12 mouse cellular contexts compared by ENCODE assay signal in genomic region chr7:118266099-118266498, GRCm38 (mm10). TPM values are rescaled to one million over a fixed set of nuclear protein-coding genes. Genes with fewer than 3 reads are reported as not detected.
DNase-seq lines count a peak whose midpoint lies in the region; ATAC-seq and TF ChIP-seq lines count a peak whose summit lies in the region.
"Had no signal": no experiment of that assay in that cellular context is flagged by ENCODE, and none has a peak within 500 bp of the region (broad histone marks: within the 10 kb centered on the region; RNA-seq: fewer than 3 reads in every experiment).

No protein-coding gene starts in this region.

- no peak overlapping the region for H3K27ac ChIP-seq in heart, embryonic 12.5 days (ENCODE audit: poor library complexity, severe bottlenecking)
- no peak overlapping the region for H3K27ac ChIP-seq in liver, adult 2 months (replicated peaks; ENCODE audit: insufficient read depth, low read depth, low read length)
- H3K27ac ChIP-seq in forebrain, postnatal 0 days (ENCODE audit: low read depth, low read length) = no peak overlapping the region
- H3K27ac ChIP-seq in stomach, postnatal 0 days (replicated peaks) = no peak overlapping the region

- H3K4me1 ChIP-seq in heart, embryonic 12.5 days (replicated peaks) = no peaks in the 10 kb centered on the region; the same call in 1 of the 2 replicates
- peaks cover 4% of the 10 kb centered on the region for H3K4me1 ChIP-seq in liver, adult 2 months (ENCODE audit: control insufficient read depth, insufficient read depth, low read length)
- H3K4me1 ChIP-seq in forebrain, postnatal 0 days (ENCODE audit: insufficient read depth) = no peaks in the 10 kb centered on the region
- H3K4me1 ChIP-seq in stomach, postnatal 0 days (replicated peaks; ENCODE audit: control insufficient read depth, insufficient read depth) = no peaks in the 10 kb centered on the region

- no peak overlapping the region for H3K9ac ChIP-seq in heart, embryonic 12.5 days
- H3K9ac ChIP-seq in liver, adult 2 months (ENCODE audit: low read depth, low read length) = no peak overlapping the region
- H3K9ac ChIP-seq in forebrain, postnatal 0 days = no peak overlapping the region
- H3K9ac ChIP-seq in stomach, postnatal 0 days (ENCODE audit: low read length) = no peak overlapping the region
- H3K9ac ChIP-seq: lung, embryonic 14.5 days had no signal

- no peak overlapping the region for H3K4me2 ChIP-seq in heart, embryonic 12.5 days
- no peak overlapping the region for H3K4me2 ChIP-seq in forebrain, postnatal 0 days (ENCODE audit: low read depth)
- H3K4me2 ChIP-seq in stomach, postnatal 0 days (replicated peaks; ENCODE audit: low read depth) = no peak overlapping the region
- H3K4me2 ChIP-seq: lung, embryonic 14.5 days had no signal

- no peak for TF ChIP-seq CTCF in liver, adult 2 months (IDR thresholded peaks at IDR 0.05; ENCODE audit: low read depth, low read length)
- no peak for TF ChIP-seq CTCF in forebrain, postnatal 0 days (IDR thresholded peaks at IDR 0.05; ENCODE audit: low read depth)
- no peak for TF ChIP-seq CTCF in stomach, postnatal 0 days (IDR thresholded peaks at IDR 0.05; ENCODE audit: low read depth)

- H3K27me3 ChIP-seq in heart, embryonic 12.5 days (replicated peaks) = no peaks in the 10 kb centered on the region
- no peaks in the 10 kb centered on the region for H3K27me3 ChIP-seq in liver, adult 2 months (ENCODE audit: control insufficient read depth, insufficient read depth, low read length)
- no peaks in the 10 kb centered on the region for H3K27me3 ChIP-seq in forebrain, postnatal 0 days (ENCODE audit: insufficient read depth, low read length)
- no peaks in the 10 kb centered on the region for H3K27me3 ChIP-seq in stomach, postnatal 0 days (ENCODE audit: control insufficient read depth, insufficient read depth, low read length)

- ATAC-seq in heart, embryonic 12.5 days (ENCODE audit: insufficient number of reproducible peaks, low FRiP score) = no peak
- no peak for ATAC-seq in forebrain, postnatal 0 days
- ATAC-seq in stomach, postnatal 0 days (ENCODE audit: low FRiP score, low TSS enrichment) = no peak

- no peak for TF ChIP-seq EP300 in stomach, postnatal 0 days (optimal IDR thresholded peaks at IDR 0.05)

- peak; percentile 79 to 84 for DNase-seq in heart, adult 18-20 months
- DNase-seq in adrenal gland, postnatal 25 days = peak; percentile 47
- DNase-seq in fat pad, adult 2 months (ENCODE audit: extremely low read depth, low read depth, low spot score) = peak; percentile 86
- DNase-seq in liver, adult 2 months (ENCODE audit: extremely low read depth, low read depth, low spot score) = peak; percentile 96
- DNase-seq in forebrain, postnatal 0 days = no peak
- no peak for DNase-seq in stomach, postnatal 0 days (ENCODE audit: low spot score)
- no peak for DNase-seq in right cerebral cortex, postnatal 36 days (ENCODE audit: low spot score in 2 of 2)
- DNase-seq: B cell, adult 2 months; kidney, adult 8-10 months; lung, embryonic 14.5 days had no signal

- H3K36me3 ChIP-seq in heart, embryonic 12.5 days = no peaks in the 10 kb centered on the region
- no peaks in the 10 kb centered on the region for H3K36me3 ChIP-seq in liver, adult 2 months (ENCODE audit: control insufficient read depth, insufficient read depth, low read length)
- H3K36me3 ChIP-seq in forebrain, postnatal 0 days (ENCODE audit: insufficient read depth) = no peaks in the 10 kb centered on the region
- no peaks in the 10 kb centered on the region for H3K36me3 ChIP-seq in stomach, postnatal 0 days (ENCODE audit: control insufficient read depth, insufficient read depth, low read length)

- no peak for TF ChIP-seq POLR2A in liver, adult 2 months (IDR thresholded peaks at IDR 0.05; ENCODE audit: extremely low read depth, insufficient read depth, low read length)

- no peaks in the 10 kb centered on the region for H3K9me3 ChIP-seq in heart, embryonic 12.5 days (replicated peaks)
- no peaks in the 10 kb centered on the region for H3K9me3 ChIP-seq in forebrain, postnatal 0 days (ENCODE audit: low read length)
- no peaks in the 10 kb centered on the region for H3K9me3 ChIP-seq in stomach, postnatal 0 days (ENCODE audit: control insufficient read depth, low read length)

- WGBS in heart, embryonic 12.5 days = 73% methylated on average over 6 of the region's 6 CpGs
- 38% methylated on average over 6 of the region's 6 CpGs for WGBS in liver, adult 2 months
- WGBS in forebrain, postnatal 0 days = 89% methylated on average over 6 of the region's 6 CpGs
- WGBS in stomach, postnatal 0 days = 81% methylated on average over 6 of the region's 6 CpGs

- no peak overlapping the region for H3K4me3 ChIP-seq in heart, embryonic 12.5 days
- H3K4me3 ChIP-seq in liver, adult 2 months (ENCODE audit: insufficient read depth, low read depth, low read length) = no peak overlapping the region
- no peak overlapping the region for H3K4me3 ChIP-seq in forebrain, postnatal 0 days (ENCODE audit: low read depth, low read length)
- no peak overlapping the region for H3K4me3 ChIP-seq in stomach, postnatal 0 days (ENCODE audit: low read depth, low read length)
- H3K4me3 ChIP-seq: erythroblast, embryonic 14.5 days had no signal

- H3K79me2 ChIP-seq in liver, adult 2 months (ENCODE audit: control insufficient read depth, insufficient read depth, low read length) = no peaks in the 10 kb centered on the region

RNA-seq across cellular contexts. Expression of gene Smg1, which starts 22.6 kb away (rescaled TPM):
- total RNA-seq in heart, adult 18-20 months (2021) = 10 to 100 TPM; 33.4 to 39.3 TPM
- 15.0 and 15.6 TPM in 2 replicates for polyA plus RNA-seq in heart, embryonic 12.5 days (2016; fragmentation: Nextera tagmentation; extraction: Ambion mirVana)
- total RNA-seq in adrenal gland, postnatal 25 days (2021) = 52.8 and 55.6 TPM in 2 replicates
- 27.9 and 33.3 TPM in 2 replicates for total RNA-seq in liver, adult 2 months (2014; rRNA removed)
- 5.5 and 5.7 TPM in 2 replicates for polyA plus RNA-seq in liver, adult 2 months (2012; rRNA removed)
- 46.1 and 57.4 TPM in 2 replicates for total RNA-seq in forebrain, postnatal 0 days (2014; rRNA removed)
- polyA plus RNA-seq in forebrain, postnatal 0 days (2015; fragmentation: Nextera tagmentation; extraction: Ambion mirVana) = 7.2 and 14.2 TPM in 2 replicates
- 6.4 and 8.5 TPM in 2 replicates for polyA plus RNA-seq in stomach, postnatal 0 days (2015; fragmentation: Nextera tagmentation; extraction: Ambion mirVana)

Comparison
In these comparisons a context has a peak if more than half of its experiments do, and no peak if none do; other contexts are left out.
1. DNase-seq: peak in heart, adult 18-20 months (2 of 2), adrenal gland, postnatal 25 days (single experiment), fat pad, adult 2 months (single experiment) and liver, adult 2 months (single experiment); none in forebrain, postnatal 0 days (single experiment), stomach, postnatal 0 days (single experiment) and right cerebral cortex, postnatal 36 days (0 of 2).